Mouse (Mus musculus) urinary bladder, postnatal 14 days (tissue): ENCODE measurements around the gene Msrb1.
"Not testable (repeated sequence)": the region's sequence is repeated elsewhere in the genome, so short reads cannot be mapped to it uniquely, and the experiment has no call there.

Source experiments
- DNase-seq: peaks from one replicate; pipeline ENCODE4 v3.0.0; 2021; ENCODE audit warnings: low spot score

Msrb1 gene

GRCm38 (mm10) chr17:24719494-24720222 lies 16.8 kb upstream of the Msrb1 start:
- peak; percentile 98 for DNase-seq

- DNase-seq, result not testable (repeated sequence)
These were observed 15.8 kb upstream of the Msrb1 start for GRCm38 (mm10) chr17:24720616-24721015.

GRCm38 (mm10) chr17:24721383-24721955 lies 15.0 kb upstream of the Msrb1 start:
- not testable (repeated sequence) for DNase-seq

- no peak for DNase-seq
These were observed 14.1 kb upstream of the Msrb1 start for GRCm38 (mm10) chr17:24722220-24722924.

GRCm38 (mm10) chr17:24723122-24723880 lies 13.1 kb upstream of the Msrb1 start:
- DNase-seq, result no peak

GRCm38 (mm10) chr17:24723881-24724180 lies 12.6 kb upstream of the Msrb1 start:
- no peak for DNase-seq

GRCm38 (mm10) chr17:24724184-24724583 lies 12.3 kb upstream of the Msrb1 start, which contains the start of gene Ndufb10:
Gene Ndufb10, minus strand, starts transcription at chr17:24724478.
- DNase-seq, result peak; percentile 97

- no peak for DNase-seq
These were observed 10.6 kb upstream of the Msrb1 start for GRCm38 (mm10) chr17:24725637-24726390.

GRCm38 (mm10) chr17:24727618-24728017 lies 8.8 kb upstream of the Msrb1 start, which contains the start of gene Rpl3l:
Gene Rpl3l, plus strand, starts transcription at chr17:24727820.
- no peak for DNase-seq

- no peak for DNase-seq
These were observed 8.3 kb upstream of the Msrb1 start for GRCm38 (mm10) chr17:24728184-24728583.

GRCm38 (mm10) chr17:24729067-24729466 lies 7.4 kb upstream of the Msrb1 start:
- no peak for DNase-seq

- no peak for DNase-seq
These were observed 5.7 kb upstream of the Msrb1 start for GRCm38 (mm10) chr17:24730787-24731186.

- no peak for DNase-seq
These were observed 4.1 kb upstream of the Msrb1 start for GRCm38 (mm10) chr17:24732233-24732935.

- DNase-seq, result no peak
These were observed 2.9 kb upstream of the Msrb1 start for GRCm38 (mm10) chr17:24733434-24734050.

GRCm38 (mm10) chr17:24734513-24734912 lies 1.9 kb upstream of the Msrb1 start:
- no peak for DNase-seq

GRCm38 (mm10) chr17:24735446-24735845 lies 996 bp upstream of the Msrb1 start:
- no peak for DNase-seq

GRCm38 (mm10) chr17:24737135-24737810 lies 831 bp downstream of the Msrb1 start:
- DNase-seq, result no peak

- DNase-seq, result no peak
These were observed 1.8 kb downstream of the Msrb1 start for GRCm38 (mm10) chr17:24738238-24738637.

GRCm38 (mm10) chr17:24739926-24740325 lies 3.5 kb downstream of the Msrb1 start:
- no peak for DNase-seq

GRCm38 (mm10) chr17:24742307-24742706 lies 5.9 kb downstream of the Msrb1 start:
- no peak for DNase-seq
